Mouse (Mus musculus) hindbrain, embryonic 14.5 days (tissue): ENCODE measurements around the gene Gm16181. TPM values are rescaled to one million over a fixed set of nuclear protein-coding genes. Genes with fewer than 3 reads are reported as not detected.

Experiments
- ATAC-seq: fragments of 200-750 bp; cut with Nextera tagmentation; 2 replicates; pipeline ENCODE4 v1.8.0; 2017; ENCODE audit warnings: moderate number of reproducible peaks, mild to moderate bottlenecking, moderate TSS enrichment, moderate library complexity; ENCODE audit not compliant: low FRiP score
- DNase-seq: peaks from one replicate; pipeline ENCODE4 v3.0.0-alpha.2; 2015; ENCODE audit warnings: low spot score
- H3K27ac ChIP-seq: fragments of 300-500 bp; sonication (generic); 2 replicates; pipeline ENCODE4 v1.5.1; 2014; ENCODE audit warnings: mild to moderate bottlenecking, moderate library complexity
- H3K27me3 ChIP-seq: fragments of 300-500 bp; sonication (generic); 2 replicates; pipeline ENCODE4 v1.6.1; 2014; ENCODE audit warnings: mild to moderate bottlenecking, low read length, mixed read lengths; ENCODE audit not compliant: control insufficient read depth, insufficient read depth
- H3K36me3 ChIP-seq: fragments of 300-500 bp; sonication (generic); replicated peaks from 2 replicates; pipeline ENCODE4 v1.6.1; 2014; ENCODE audit not compliant: control insufficient read depth, insufficient read depth
- H3K4me1 ChIP-seq: fragments of 300-500 bp; sonication (generic); replicated peaks from 2 replicates; pipeline ENCODE4 v1.6.1; 2014; ENCODE audit warnings: antibody characterized with exemption, low read length, mixed read lengths; ENCODE audit not compliant: control insufficient read depth, insufficient read depth
- H3K4me2 ChIP-seq: fragments of 300-500 bp; sonication (generic); replicated peaks from 2 replicates; pipeline ENCODE4 v1.6.1; 2014; ENCODE audit warnings: mild to moderate bottlenecking, moderate library complexity
- H3K4me3 ChIP-seq: fragments of 300-500 bp; sonication (generic); replicated peaks from 2 replicates; pipeline ENCODE4 v1.5.1; 2014; ENCODE audit warnings: mild to moderate bottlenecking, low read length
- H3K9ac ChIP-seq: fragments of 300-500 bp; sonication (generic); 2 replicates; pipeline ENCODE4 v1.6.1; 2014
- H3K9me3 ChIP-seq: fragments of 300-500 bp; sonication (generic); 2 replicates; pipeline ENCODE4 v1.6.1; 2016; ENCODE audit warnings: low read length; ENCODE audit not compliant: control insufficient read depth
- WGBS: fragments of 180-500 bp; shearing (Covaris S2); extraction: QIAGEN DNeasy Blood & Tissue Kit; methylation state at CpG from one replicate; pipeline ENCODE4 v1.1.7; 2014; 5-methylcytosine and 5-hydroxymethylcytosine counted together
- polyA plus RNA-seq: library from polyadenylated mRNA; unstranded; fragments of >200 nt; fragmentation: Nextera tagmentation; extraction: Ambion mirVana; gene quantifications from 2 replicates; pipeline ENCODE4 v1.2.1, GENCODE M21; 2014

Gm16181 gene
- polyA plus RNA-seq, 1 experiment from 2014 or later = not detected

DNA sequence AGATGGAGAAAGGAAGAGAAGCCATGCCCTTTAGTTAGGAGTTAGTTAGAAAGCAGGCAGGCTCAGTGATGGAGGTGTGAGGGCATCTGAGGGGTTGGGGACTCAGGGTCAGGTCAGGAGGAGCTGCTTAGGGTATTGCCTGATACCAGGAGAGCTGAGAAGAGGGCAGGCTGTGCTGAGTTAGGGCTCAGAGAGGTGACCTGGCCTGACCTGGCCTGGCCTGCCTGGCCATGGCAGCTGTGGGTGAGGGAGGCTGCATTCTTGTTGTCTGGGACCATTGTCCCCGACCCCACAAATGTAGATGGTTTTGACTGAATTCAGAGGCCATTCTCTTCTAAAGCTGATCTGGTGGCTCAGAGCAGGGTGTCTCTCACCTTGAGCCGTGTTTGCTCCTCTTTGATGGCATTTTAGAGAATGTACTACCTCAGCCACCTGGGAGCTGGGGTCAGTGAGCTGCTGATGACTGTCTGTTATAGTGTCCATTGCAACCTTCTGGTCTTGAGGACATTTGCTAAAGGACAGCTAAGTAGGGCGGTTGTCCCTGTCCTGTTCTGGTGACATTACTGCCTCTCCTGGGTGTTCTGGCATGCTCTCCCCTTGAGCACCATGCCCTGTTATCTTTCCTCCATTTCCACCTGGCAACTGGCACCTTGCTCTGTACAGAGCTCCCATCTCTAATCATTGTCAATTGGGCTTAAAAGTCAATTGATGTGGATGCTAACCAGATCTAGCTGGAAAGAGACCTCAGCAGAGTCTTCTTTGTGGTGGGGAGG lies 29.9 kb downstream of the Gm16181 start:
- 93% methylated on average over 3 of the region's 3 CpGs for WGBS
- no peak overlapping the region for H3K9ac ChIP-seq
- peaks cover 89% of the 10 kb centered on the region for H3K36me3 ChIP-seq
- H3K4me3 ChIP-seq = no peak overlapping the region
- no peaks in the 10 kb centered on the region for H3K27me3 ChIP-seq
- H3K4me2 ChIP-seq = no peak overlapping the region
- peaks cover 3% of the 10 kb centered on the region; the same call in 1 of the 2 replicates for H3K4me1 ChIP-seq
- H3K27ac ChIP-seq = no peak overlapping the region
- no peaks in the 10 kb centered on the region for H3K9me3 ChIP-seq
- DNase-seq = no peak
- no peak for ATAC-seq

DNA sequence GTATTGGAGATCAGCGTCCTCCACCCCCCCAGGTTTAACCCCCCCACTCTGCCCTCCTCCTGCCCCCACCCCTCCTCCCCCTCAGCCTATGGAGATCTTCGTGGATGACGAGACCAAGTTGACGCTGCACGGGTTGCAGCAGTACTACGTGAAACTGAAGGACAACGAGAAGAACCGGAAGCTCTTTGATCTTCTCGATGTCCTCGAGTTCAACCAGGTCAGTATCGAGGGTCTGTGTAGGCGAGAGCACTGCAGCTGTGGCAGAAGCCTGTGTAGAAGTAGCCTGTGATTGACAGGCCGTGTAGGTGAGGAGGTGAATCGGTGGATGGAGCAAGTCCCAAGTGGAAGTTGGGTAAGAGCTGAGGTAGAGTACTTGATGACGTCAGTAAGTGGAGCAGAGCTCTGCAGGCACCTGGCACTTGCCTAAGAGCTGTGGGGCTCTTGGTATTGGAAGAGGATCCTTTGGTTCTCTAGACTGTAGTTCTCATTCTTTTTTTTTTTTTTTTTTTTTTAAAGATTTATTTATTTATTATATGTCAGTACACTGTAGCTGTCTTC lies 30.6 kb downstream of the Gm16181 start:
- ATAC-seq (no peak), DNase-seq (no peak)
- Histone ChIP-seq H3K4me2 (no peak overlapping the region), H3K4me1 (no peaks in the 10 kb centered on the region; the same call in 1 of the 2 replicates), H3K4me3 (no peak overlapping the region), H3K36me3 (peaks cover 82% of the 10 kb centered on the region), H3K9ac (no peak overlapping the region), H3K27ac (no peak overlapping the region), H3K9me3 (no peaks in the 10 kb centered on the region), H3K27me3 (no peaks in the 10 kb centered on the region)
- 89% methylated on average over 15 of the region's 15 CpGs for WGBS

DNA sequence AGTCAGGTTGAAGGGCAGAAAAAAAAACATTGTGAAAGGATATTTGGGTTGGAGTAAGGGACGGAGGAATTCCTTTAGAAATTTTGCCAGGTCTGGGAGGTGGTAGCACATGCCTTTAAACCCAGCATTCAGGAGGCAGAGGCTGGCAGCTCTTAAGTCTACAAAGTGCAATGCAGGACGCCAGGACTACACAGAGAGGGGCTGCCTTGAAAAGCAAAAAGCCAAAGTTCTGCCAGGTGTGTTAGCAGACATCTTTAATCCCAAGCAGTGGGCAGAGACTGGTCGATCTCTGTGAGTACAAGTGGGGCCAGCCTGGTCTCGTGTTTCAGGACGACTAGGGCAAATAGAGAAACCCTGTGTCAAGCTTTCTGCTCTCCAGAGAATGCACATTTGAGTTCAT lies 31.3 kb downstream of the Gm16181 start:
- Histone ChIP-seq H3K4me3 (no peak overlapping the region), H3K27me3 (no peaks in the 10 kb centered on the region), H3K27ac (no peak overlapping the region), H3K9ac (no peak overlapping the region), H3K36me3 (peaks cover 75% of the 10 kb centered on the region), H3K4me1 (no peaks in the 10 kb centered on the region), H3K9me3 (no peaks in the 10 kb centered on the region), H3K4me2 (no peak overlapping the region)
- ATAC-seq (no peak), DNase-seq (no peak)
- WGBS = 87% methylated on average over 5 of the region's 5 CpGs

DNA sequence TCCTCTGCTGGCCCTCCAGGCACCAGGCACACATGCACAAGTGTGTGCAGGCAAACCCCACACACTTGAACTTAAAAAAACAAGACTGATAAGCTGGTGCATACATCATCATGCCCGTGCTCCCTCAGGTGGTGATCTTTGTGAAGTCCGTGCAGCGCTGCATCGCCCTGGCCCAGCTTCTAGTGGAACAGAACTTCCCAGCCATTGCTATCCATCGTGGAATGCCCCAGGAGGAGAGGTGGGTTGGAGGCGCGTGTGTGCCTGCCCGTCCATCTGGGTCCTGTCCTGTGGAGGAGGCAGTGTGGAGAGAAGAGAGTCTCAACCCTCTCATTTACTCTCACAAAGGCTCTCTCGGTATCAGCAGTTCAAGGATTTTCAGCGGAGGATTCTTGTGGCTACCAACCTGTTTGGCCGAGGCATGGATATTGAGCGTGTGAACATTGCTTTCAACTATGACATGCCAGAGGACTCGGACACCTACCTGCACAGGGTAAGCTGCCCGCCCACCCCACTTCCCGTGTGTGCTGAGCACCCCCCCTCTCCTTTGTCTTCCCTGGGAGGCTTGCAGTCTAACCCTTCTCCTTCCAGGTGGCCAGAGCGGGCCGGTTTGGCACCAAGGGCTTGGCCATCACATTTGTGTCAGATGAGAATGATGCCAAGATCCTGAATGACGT lies 32.1 kb downstream of the Gm16181 start:
- DNase-seq (no peak), ATAC-seq (no peak)
- H3K27ac ChIP-seq = no peak overlapping the region
- 80% methylated on average over 18 of the region's 18 CpGs for WGBS
- no peaks in the 10 kb centered on the region for H3K4me1 ChIP-seq
- H3K4me2 ChIP-seq = no peak overlapping the region
- no peaks in the 10 kb centered on the region for H3K9me3 ChIP-seq
- no peak overlapping the region for H3K9ac ChIP-seq
- H3K36me3 ChIP-seq = peaks cover 67% of the 10 kb centered on the region
- no peak overlapping the region for H3K4me3 ChIP-seq
- H3K27me3 ChIP-seq = no peaks in the 10 kb centered on the region

DNA sequence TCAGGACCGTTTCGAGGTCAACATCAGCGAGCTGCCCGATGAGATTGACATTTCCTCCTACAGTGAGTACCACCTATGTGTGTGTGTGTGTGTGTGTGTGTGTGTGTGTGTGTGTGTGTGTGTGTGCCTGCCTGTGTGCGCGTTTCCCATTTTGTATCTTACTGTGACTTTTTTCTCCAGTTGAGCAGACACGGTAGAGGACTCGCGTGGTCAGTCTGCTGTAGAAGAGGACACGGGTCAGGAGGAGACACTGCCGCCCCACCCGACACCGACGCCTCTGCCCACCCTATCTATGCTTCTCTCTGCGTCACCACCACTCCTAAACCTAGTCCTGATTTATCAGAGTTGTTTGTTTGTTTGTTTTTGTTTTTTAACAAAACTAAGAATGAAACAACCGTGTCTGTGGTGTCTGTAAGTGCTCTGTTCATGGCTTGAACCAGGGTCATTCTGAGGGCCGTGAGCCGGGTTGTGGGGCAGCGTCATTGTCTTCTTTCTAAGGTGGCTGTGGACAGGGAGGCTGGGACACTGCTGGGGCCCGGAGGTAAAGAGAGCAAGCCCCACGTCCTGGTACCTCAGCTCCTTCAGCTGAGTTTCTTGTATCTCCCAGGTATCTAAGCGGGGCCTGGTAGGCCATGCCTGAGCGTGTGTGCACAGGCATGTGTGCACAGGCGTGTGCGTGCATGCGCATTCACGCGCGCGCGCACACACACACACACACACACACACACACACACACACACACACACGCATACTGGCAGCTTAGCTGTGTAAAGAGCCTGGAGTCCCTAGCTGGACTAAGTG lies 32.9 kb downstream of the Gm16181 start:
- Histone ChIP-seq H3K4me2 (no peak overlapping the region), H3K4me3 (no peak overlapping the region), H3K4me1 (no peaks in the 10 kb centered on the region), H3K27ac (no peak overlapping the region), H3K27me3 (no peaks in the 10 kb centered on the region), H3K36me3 (peaks cover 60% of the 10 kb centered on the region), H3K9me3 (no peaks in the 10 kb centered on the region), H3K9ac (no peak overlapping the region)
- DNase-seq (no peak), ATAC-seq (no peak)
- 88% methylated on average over 32 of the region's 32 CpGs for WGBS

DNA sequence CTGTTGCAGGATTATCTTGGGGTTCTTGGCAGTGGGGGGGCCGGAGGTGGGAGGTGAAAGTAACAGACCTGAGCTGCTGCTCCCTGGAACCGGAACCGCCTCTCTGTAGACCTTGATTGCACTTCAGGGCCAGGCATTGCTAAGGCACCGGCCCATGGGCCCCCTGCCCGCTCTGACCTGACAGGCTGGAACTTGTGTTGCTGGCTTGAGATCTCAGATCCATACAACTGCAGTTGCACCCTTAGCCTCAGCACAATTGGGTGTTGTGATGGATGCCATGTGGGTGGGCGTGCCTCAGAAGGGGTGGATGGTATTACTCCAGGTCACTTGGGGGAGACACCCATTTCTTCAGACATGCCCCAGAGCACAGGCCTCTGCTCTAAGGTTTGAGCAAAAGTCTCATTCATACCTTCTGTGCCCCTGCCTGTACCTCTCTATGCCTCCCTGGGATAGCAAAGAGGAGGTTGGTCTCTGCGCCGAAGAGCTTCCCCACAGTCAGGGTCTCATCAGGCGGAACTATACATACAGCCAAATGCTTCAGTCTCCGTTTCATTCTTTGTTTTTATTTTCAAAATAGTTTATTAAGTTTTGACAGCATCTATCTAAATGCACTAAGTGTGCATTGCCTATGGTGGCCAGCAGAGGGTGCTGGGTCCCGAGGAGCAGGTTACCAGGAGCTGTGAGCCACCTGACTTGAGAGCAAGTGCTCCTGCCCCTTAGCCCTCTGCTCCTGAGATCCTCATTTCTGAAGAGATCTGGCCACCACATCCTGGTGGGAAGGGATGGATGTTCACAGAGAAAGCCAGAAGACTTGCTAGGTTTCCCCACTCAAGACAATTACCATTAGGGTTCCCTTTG lies 33.8 kb downstream of the Gm16181 start:
- no peaks in the 10 kb centered on the region for H3K4me1 ChIP-seq
- no peak overlapping the region for H3K4me3 ChIP-seq
- 58% methylated on average over 11 of the region's 11 CpGs for WGBS
- no peaks in the 10 kb centered on the region for H3K9me3 ChIP-seq
- no peaks in the 10 kb centered on the region for H3K27me3 ChIP-seq
- H3K27ac ChIP-seq = no peak overlapping the region
- H3K4me2 ChIP-seq = no peak overlapping the region
- no peak overlapping the region for H3K9ac ChIP-seq
- DNase-seq (peak; percentile 49), ATAC-seq (peak; percentile 21; the same call in 1 of the 2 replicates)
- H3K36me3 ChIP-seq = peaks cover 50% of the 10 kb centered on the region

DNA sequence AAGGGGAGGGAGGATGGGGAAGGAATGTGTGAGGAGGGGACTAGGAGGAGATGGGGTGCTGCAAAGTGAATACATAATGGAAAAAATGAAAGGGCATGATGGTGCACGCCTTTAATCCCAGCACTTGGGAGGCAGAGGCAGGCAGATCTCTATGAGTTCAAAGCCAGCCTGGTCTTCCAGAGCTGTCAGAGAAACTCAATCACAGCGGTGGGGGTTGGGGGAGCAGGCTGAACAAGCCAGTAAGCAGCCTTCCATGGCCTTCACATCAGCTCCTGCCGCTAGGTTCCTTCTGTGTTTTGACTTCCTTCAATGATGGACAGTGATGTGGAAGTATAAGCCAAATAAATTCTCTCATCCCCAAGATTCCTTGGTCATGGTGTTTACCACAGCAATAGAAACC lies 34.7 kb downstream of the Gm16181 start:
- peaks cover 42% of the 10 kb centered on the region for H3K36me3 ChIP-seq
- H3K4me3 ChIP-seq = no peak overlapping the region
- no peak for DNase-seq
- no peak for ATAC-seq
- no peak overlapping the region for H3K9ac ChIP-seq
- no peak overlapping the region for H3K27ac ChIP-seq
- no peaks in the 10 kb centered on the region for H3K27me3 ChIP-seq
- 88% methylated on average over 3 of the region's 3 CpGs for WGBS
- no peaks in the 10 kb centered on the region for H3K4me1 ChIP-seq
- no peaks in the 10 kb centered on the region for H3K9me3 ChIP-seq
- no peak overlapping the region for H3K4me2 ChIP-seq

DNA sequence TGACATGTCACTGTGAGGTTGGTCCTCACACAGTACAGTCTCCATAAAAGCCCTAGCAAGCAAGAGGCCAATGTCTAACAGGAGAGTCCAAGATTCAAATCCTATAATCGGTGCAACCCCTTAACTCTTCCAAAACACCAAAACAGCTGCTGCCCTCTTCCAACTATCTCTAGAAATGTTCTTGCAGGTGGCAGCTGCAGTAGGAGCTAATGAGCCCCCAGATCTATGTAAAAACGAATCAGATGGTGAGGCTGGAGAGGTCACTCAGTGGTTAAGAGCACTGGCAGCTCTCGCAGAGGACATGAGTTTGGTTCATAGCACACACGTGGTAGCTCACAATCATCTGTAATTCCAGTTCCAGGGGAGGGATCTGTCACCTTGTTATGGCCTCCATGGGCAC lies 35.1 kb downstream of the Gm16181 start:
- Histone ChIP-seq H3K9me3 (no peaks in the 10 kb centered on the region), H3K4me2 (no peak overlapping the region), H3K27me3 (no peaks in the 10 kb centered on the region), H3K36me3 (peaks cover 37% of the 10 kb centered on the region), H3K9ac (no peak overlapping the region), H3K27ac (no peak overlapping the region), H3K4me1 (no peaks in the 10 kb centered on the region), H3K4me3 (no peak overlapping the region)
- no peak for DNase-seq
- 69% methylated on average over 4 of the region's 4 CpGs for WGBS
- ATAC-seq = no peak
